Mouse (Mus musculus): ENCODE measurements around the gene Rbm34. TPM values are rescaled to one million over a fixed set of nuclear protein-coding genes. Genes with fewer than 3 reads are reported as not detected.
"Not testable (repeated sequence)": the region's sequence is repeated elsewhere in the genome, so short reads cannot be mapped to it uniquely, and the experiment has no call there.

Rbm34 gene
- polyA plus RNA-seq, 1 experiment from 2014 or later = 32.0 TPM

GRCm38 (mm10) chr8:126918356-126918755 is 52.5 kb downstream of the Rbm34 start:
- H3K4me2 ChIP-seq = no peak overlapping the region
- 90% methylated on average over 1 of the region's 1 CpGs for WGBS

GRCm38 (mm10) chr8:126917179-126917905 is 53.5 kb downstream of the Rbm34 start:
- ATAC-seq (ENCODE audit: low FRiP score) (no peak), DNase-seq (ENCODE audit: low spot score, missing footprints) (no peak)
- Histone ChIP-seq H3K9ac (ENCODE audit: low read length) (no peak overlapping the region), H3K4me3 (ENCODE audit: low read depth, low read length) (no peak overlapping the region), H3K9me3 (ENCODE audit: control insufficient read depth, low read length) (no peaks in the 10 kb centered on the region), H3K4me1 (ENCODE audit: control insufficient read depth, insufficient read depth, low read length) (no peaks in the 10 kb centered on the region; the same call in 1 of the 2 replicates), H3K36me3 (ENCODE audit: control insufficient read depth, insufficient read depth, low read length) (no peaks in the 10 kb centered on the region), H3K4me2 (no peak overlapping the region), H3K27ac (ENCODE audit: low read depth, low read length) (no peak overlapping the region), H3K27me3 (ENCODE audit: control insufficient read depth, insufficient read depth, low read length) (no peaks in the 10 kb centered on the region)
- whole genome bisulfite sequencing = 66% methylated on average over 6 of the region's 6 CpGs

More at GRCm38 (mm10) chr8:126918356-126918755, 52.5 kb downstream of the Rbm34 start:
- H3K9ac ChIP-seq (ENCODE audit: low read length) = no peak overlapping the region
- no peaks in the 10 kb centered on the region for H3K27me3 ChIP-seq (ENCODE audit: control insufficient read depth, insufficient read depth, low read length)
- H3K4me3 ChIP-seq (ENCODE audit: low read depth, low read length) = no peak overlapping the region
- no peaks in the 10 kb centered on the region; the same call in 1 of the 2 replicates for H3K4me1 ChIP-seq (ENCODE audit: control insufficient read depth, insufficient read depth, low read length)
- DNase-seq (ENCODE audit: low spot score, missing footprints) = no peak
- no peaks in the 10 kb centered on the region for H3K9me3 ChIP-seq (ENCODE audit: control insufficient read depth, low read length)
- ATAC-seq (ENCODE audit: low FRiP score) = no peak
- H3K27ac ChIP-seq (ENCODE audit: low read depth, low read length) = no peak overlapping the region
- no peaks in the 10 kb centered on the region for H3K36me3 ChIP-seq (ENCODE audit: control insufficient read depth, insufficient read depth, low read length)

- Histone ChIP-seq H3K27ac (ENCODE audit: low read depth, low read length) (no peak overlapping the region), H3K36me3 (ENCODE audit: control insufficient read depth, insufficient read depth, low read length) (no peaks in the 10 kb centered on the region), H3K27me3 (ENCODE audit: control insufficient read depth, insufficient read depth, low read length) (no peaks in the 10 kb centered on the region), H3K4me3 (ENCODE audit: low read depth, low read length) (no peak overlapping the region), H3K4me1 (ENCODE audit: control insufficient read depth, insufficient read depth, low read length) (no peaks in the 10 kb centered on the region; the same call in 1 of the 2 replicates), H3K9ac (ENCODE audit: low read length) (no peak overlapping the region), H3K4me2 (no peak overlapping the region), H3K9me3 (ENCODE audit: control insufficient read depth, low read length) (no peaks in the 10 kb centered on the region)
- WGBS = 87% methylated on average over 4 of the region's 4 CpGs
- no peak for DNase-seq (ENCODE audit: low spot score, missing footprints)
- ATAC-seq (ENCODE audit: low FRiP score) = no peak
These were observed 54.3 kb downstream of the Rbm34 start for GRCm38 (mm10) chr8:126916611-126917010.

GRCm38 (mm10) chr8:126914609-126915375 is 56.1 kb downstream of the Rbm34 start:
- DNase-seq (ENCODE audit: low spot score, missing footprints) = no peak
- ATAC-seq (ENCODE audit: low FRiP score) = no peak
- H3K4me1 ChIP-seq (ENCODE audit: control insufficient read depth, insufficient read depth, low read length) = no peaks in the 10 kb centered on the region; the same call in 1 of the 2 replicates
- no peaks in the 10 kb centered on the region for H3K36me3 ChIP-seq (ENCODE audit: control insufficient read depth, insufficient read depth, low read length)
- WGBS = 51% methylated on average over 10 of the region's 10 CpGs
- H3K4me3 ChIP-seq (ENCODE audit: low read depth, low read length) = no peak overlapping the region
- no peak overlapping the region for H3K27ac ChIP-seq (ENCODE audit: low read depth, low read length)
- no peak overlapping the region for H3K4me2 ChIP-seq
- no peaks in the 10 kb centered on the region for H3K27me3 ChIP-seq (ENCODE audit: control insufficient read depth, insufficient read depth, low read length)
- H3K9ac ChIP-seq (ENCODE audit: low read length) = no peak overlapping the region
- no peaks in the 10 kb centered on the region for H3K9me3 ChIP-seq (ENCODE audit: control insufficient read depth, low read length)

GRCm38 (mm10) chr8:126914107-126914490 is 56.8 kb downstream of the Rbm34 start:
- H3K9ac ChIP-seq (ENCODE audit: low read length); ATAC-seq (ENCODE audit: low FRiP score); H3K4me3 ChIP-seq (ENCODE audit: low read depth, low read length); H3K4me1 ChIP-seq (ENCODE audit: control insufficient read depth, insufficient read depth, low read length); H3K4me2 ChIP-seq; H3K27ac ChIP-seq (ENCODE audit: low read depth, low read length); H3K27me3 ChIP-seq (ENCODE audit: control insufficient read depth, insufficient read depth, low read length); H3K9me3 ChIP-seq (ENCODE audit: control insufficient read depth, low read length); H3K36me3 ChIP-seq (ENCODE audit: control insufficient read depth, insufficient read depth, low read length); DNase-seq (ENCODE audit: low spot score, missing footprints): not testable (repeated sequence)
- 75% methylated on average over 10 of the region's 10 CpGs for WGBS

- Histone ChIP-seq H3K27me3 (ENCODE audit: control insufficient read depth, insufficient read depth, low read length) (no peaks in the 10 kb centered on the region), H3K4me1 (ENCODE audit: control insufficient read depth, insufficient read depth, low read length) (no peaks in the 10 kb centered on the region; the same call in 1 of the 2 replicates), H3K4me2 (no peak overlapping the region), H3K9me3 (ENCODE audit: control insufficient read depth, low read length) (no peaks in the 10 kb centered on the region), H3K9ac (ENCODE audit: low read length) (no peak overlapping the region), H3K27ac (ENCODE audit: low read depth, low read length) (no peak overlapping the region), H3K4me3 (ENCODE audit: low read depth, low read length) (no peak overlapping the region), H3K36me3 (ENCODE audit: control insufficient read depth, insufficient read depth, low read length) (no peaks in the 10 kb centered on the region)
- 74% methylated on average over 12 of the region's 12 CpGs for WGBS
- ATAC-seq (ENCODE audit: low FRiP score) (no peak), DNase-seq (ENCODE audit: low spot score, missing footprints) (no peak)
These were observed 57.4 kb downstream of the Rbm34 start for GRCm38 (mm10) chr8:126913241-126914106.

- WGBS = 82% methylated on average over 10 of the region's 10 CpGs
- H3K4me3 ChIP-seq (ENCODE audit: low read depth, low read length) = no peak overlapping the region
- H3K27ac ChIP-seq (ENCODE audit: low read depth, low read length) = no peak overlapping the region
- DNase-seq (ENCODE audit: low spot score, missing footprints) (no peak), ATAC-seq (ENCODE audit: low FRiP score) (no peak)
- H3K27me3 ChIP-seq (ENCODE audit: control insufficient read depth, insufficient read depth, low read length) = no peaks in the 10 kb centered on the region
- H3K9ac ChIP-seq (ENCODE audit: low read length) = no peak overlapping the region
- no peaks in the 10 kb centered on the region for H3K9me3 ChIP-seq (ENCODE audit: control insufficient read depth, low read length)
- H3K36me3 ChIP-seq (ENCODE audit: control insufficient read depth, insufficient read depth, low read length) = no peaks in the 10 kb centered on the region
- H3K4me2 ChIP-seq = no peak overlapping the region
- no peaks in the 10 kb centered on the region; the same call in 1 of the 2 replicates for H3K4me1 ChIP-seq (ENCODE audit: control insufficient read depth, insufficient read depth, low read length)
These were observed 61.5 kb downstream of the Rbm34 start for GRCm38 (mm10) chr8:126909371-126909802.

- no peaks in the 10 kb centered on the region for H3K9me3 ChIP-seq (ENCODE audit: control insufficient read depth, low read length)
- ATAC-seq (ENCODE audit: low FRiP score) (no peak), DNase-seq (ENCODE audit: low spot score, missing footprints) (no peak)
- no peaks in the 10 kb centered on the region for H3K27me3 ChIP-seq (ENCODE audit: control insufficient read depth, insufficient read depth, low read length)
- no peak overlapping the region for H3K9ac ChIP-seq (ENCODE audit: low read length)
- H3K4me2 ChIP-seq = no peak overlapping the region
- 78% methylated on average over 6 of the region's 6 CpGs for WGBS
- no peak overlapping the region for H3K27ac ChIP-seq (ENCODE audit: low read depth, low read length)
- no peaks in the 10 kb centered on the region for H3K4me1 ChIP-seq (ENCODE audit: control insufficient read depth, insufficient read depth, low read length)
- H3K36me3 ChIP-seq (ENCODE audit: control insufficient read depth, insufficient read depth, low read length) = no peaks in the 10 kb centered on the region
- H3K4me3 ChIP-seq (ENCODE audit: low read depth, low read length) = no peak overlapping the region
These were observed 62.1 kb downstream of the Rbm34 start for GRCm38 (mm10) chr8:126908805-126909204.

Data from midbrain, embryonic 11.5 days (tissue).